Mouse (Mus musculus): Measurements from ENCODE around the gene 1190007I07Rik.

- TF ChIP-seq CTCF (conservative IDR thresholded peaks at IDR 0.05; ENCODE audit: insufficient read depth, insufficient read length, low read depth, low read length) (peak; percentile 96), POLR2A (IDR thresholded peaks at IDR 0.05; ENCODE audit: low read depth, low read length) (no peak)
Observed at GRCm38 (mm10) chr10:82666436-82667234, 43.6 kb upstream of the 1190007I07Rik start.
